Mouse (Mus musculus): ENCODE data around the gene Olfr393.

Olfr393 gene

DNA sequence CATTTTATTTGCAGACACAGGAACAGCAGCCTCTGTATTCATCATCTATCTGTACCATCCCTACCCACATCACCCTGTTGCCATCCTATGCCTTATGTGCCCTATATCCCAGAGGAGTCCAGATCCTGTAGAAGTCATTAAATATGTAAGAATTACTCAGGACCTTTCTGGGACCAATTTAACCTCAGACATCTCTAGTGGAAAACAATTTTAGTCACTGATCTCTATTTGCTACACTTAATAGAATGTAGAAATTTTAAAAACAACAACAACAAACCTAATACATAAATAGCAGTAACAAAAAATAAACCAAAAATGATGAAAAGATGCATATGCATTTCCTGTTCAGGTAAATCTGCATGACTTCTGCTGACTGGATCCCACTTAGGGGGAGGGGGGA lies at the start of gene Olfr393:
Olfr393 (minus strand) TSS at position 101 of the 400 bp plus-strand sequence.
- DNase-seq (ENCODE audit: low read depth, low spot score): no peak

DNA sequence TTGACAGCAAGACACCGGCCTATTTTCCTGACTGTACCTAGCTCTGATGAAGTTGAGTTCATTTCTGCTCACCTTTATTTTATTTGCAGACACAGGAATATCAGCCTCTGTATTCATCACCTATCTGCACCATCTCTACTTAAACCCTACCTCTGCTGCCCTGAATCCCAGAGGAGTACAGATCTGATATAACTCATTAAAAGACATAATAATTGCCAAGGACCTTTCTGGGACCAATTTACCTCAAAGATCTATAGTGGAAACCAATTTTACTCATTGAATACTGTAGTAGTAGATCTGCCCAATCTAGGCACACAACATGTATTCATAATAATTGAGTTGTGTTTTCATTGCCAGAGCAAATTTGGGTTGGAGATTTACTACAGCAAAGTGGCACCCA lies 39.4 kb upstream of the Olfr393 start, which contains the start of gene Olfr394:
Olfr394 (minus strand) TSS at position 101 of the 400 bp plus-strand sequence.
- DNase-seq (ENCODE audit: low read depth, low spot score): no peak

DNA sequence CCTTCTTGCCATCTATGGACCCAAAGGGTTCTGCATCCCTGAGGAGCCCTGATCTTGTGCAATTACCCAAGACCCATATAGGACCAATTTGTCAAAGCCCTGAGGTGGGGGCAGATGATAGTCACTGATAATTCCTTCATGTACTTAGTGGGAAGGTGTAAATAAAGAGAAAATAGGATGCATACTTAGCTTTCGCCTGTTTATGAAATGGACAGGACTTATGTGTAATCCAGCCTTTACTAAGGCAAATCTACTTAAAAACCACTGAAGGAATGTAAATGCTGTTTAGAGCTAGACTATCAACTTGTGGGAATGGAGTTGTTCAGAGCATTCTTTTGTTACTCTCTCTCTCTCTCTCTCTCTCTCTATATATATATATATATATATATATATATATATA lies 34.3 kb downstream of the Olfr393 start, which contains the start of gene Olfr392:
Olfr392 (minus strand) TSS at position 101 of the 400 bp plus-strand sequence.
- DNase-seq (ENCODE audit: low read depth, low spot score): no peak

DNA sequence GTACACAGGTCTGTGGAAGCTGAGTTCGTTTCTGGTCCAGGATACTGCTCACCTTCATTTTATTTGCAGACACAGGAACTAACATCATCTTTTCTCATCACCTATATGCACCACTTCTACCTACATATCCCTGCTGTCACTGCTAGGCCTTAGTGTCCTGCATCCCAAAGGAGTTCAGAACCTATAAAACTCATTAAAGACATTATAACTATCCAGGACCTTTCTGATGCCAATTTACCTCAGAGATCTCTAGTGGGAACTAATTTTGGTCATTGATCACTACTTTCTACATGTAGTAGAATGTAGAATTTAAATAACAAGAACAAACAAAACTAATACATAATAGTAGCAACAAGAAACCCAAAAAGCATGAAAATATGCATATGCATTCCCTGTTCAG lies 48.3 kb downstream of the Olfr393 start, which contains the start of gene Olfr391-ps:
Olfr391-ps (minus strand) TSS at position 101 of the 400 bp plus-strand sequence.
- no peak for DNase-seq (ENCODE audit: low read depth, low spot score)
